Mouse (Mus musculus) CD4-positive, CD25-positive, alpha-beta regulatory T cell, adult 4 months (primary cell): ENCODE measurements around the gene Plxna4. TPM values are rescaled to one million over a fixed set of nuclear protein-coding genes. Genes with fewer than 3 reads are reported as not detected.

Source experiments
- ATAC-seq: one replicate; pipeline ENCODE4 v1.8.0; 2017
- polyA plus RNA-seq, 2 experiments: library from polyadenylated mRNA; unstranded; fragments of 100-300 nt; shearing (Covaris generic); gene quantifications; one replicate each; pipeline ENCODE4 v1.2.1; 2017

The Plxna4 gene
- polyA plus RNA-seq, 2 experiments from 2014 or later: 0.12 TPM; not detected in 1

DNA sequence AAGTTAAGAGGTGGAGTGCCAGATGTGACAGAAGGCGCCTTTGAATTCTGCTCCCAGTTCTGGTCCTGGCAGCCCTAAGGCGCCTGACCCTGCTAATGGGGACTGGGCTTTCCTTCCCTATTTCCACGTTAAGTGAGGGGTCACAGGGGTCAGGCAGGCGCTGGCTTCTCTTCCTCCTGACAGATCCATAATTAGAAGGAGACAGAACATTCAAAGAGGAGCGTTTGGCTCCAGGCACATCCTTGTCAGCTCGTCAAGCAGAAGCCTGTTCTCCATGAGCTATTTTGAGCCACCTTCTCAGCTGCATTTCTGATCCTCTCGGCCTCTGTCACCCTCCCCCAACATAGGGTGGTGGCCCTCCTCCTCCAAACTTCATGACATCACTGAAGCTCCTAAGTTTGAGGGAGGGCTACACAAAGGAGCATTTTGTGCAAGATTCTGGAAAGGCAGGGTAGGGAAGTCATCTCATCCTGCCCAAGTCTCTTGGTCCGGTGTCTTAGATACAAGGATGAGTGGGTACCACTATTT is 249.5 kb downstream of the Plxna4 start:
- ATAC-seq: no peak

DNA sequence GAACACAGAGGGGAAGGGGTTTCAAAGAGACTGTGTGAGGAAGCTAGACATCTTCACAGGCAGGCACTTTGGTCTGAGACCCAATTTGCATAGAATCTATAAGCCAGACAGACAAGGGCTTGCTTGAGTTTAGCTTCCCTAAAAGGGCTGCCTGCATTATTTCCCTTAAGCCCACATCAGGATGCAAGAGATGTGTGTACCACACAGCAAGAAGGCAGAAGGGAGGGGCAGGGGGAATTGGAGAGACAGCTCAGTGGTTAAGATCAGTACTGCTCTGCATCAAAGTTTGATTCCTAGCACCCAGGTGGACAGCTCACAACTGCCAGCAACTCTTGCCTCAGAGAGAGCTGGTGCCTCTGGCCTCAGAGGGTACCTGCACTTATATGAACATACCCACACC is 256.7 kb downstream of the Plxna4 start:
- no peak for ATAC-seq

DNA sequence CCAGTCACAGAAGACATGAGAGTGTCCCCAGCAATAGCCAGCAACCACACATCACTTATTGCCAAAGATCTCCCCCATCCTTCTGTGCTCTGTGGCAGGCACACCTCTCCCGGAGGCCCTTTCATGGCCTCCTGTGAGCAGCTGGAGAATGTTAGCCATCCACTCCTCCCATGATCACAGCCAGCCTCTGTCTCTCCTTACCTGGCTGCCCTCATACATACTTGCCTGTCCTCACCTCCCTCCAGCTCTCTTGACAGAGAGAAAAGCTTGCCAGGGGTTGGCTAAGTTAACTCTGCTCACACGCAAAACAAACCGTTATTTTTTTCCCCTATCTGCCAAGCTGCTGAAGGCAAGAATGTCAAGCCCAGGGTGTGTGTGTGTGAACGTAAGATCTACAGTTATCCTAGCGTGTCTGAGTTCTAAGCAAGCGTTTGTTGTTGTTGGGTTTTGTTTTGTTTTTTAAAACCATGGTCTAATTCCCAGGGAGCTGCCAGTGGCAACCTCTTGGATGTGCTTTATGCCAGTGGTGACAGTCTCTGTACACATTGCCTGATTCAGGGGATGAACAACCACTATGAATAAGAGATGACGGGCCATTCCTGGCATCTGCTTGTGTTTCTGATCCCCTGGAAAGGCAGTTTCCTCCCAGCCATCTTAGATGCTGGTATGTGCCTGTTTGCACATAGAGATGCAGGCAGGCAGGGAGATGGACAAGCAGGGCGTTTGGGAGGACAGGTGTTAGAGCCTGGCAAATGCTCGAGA is 257.8 kb downstream of the Plxna4 start:
- ATAC-seq: no peak

DNA sequence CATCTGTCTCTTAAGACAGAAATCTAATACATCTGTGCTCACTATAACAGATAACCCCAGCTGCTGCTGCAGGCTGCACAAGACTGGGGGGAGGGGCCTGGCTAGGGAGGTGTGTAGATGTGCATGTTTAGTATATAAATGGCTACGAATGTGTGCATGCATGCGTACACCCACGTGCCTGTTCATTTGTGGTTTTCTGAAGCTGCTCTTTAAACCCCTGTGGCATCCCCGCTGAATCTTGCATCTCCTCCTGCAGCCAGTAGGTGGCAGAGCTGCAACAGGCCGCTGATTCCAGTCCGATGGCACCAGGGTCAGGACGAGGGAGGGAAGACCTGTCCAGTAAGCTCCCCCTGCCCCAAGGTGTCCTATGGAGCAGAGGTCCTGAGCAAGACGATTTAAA is 260.0 kb downstream of the Plxna4 start:
- peak; percentile 43 for ATAC-seq

DNA sequence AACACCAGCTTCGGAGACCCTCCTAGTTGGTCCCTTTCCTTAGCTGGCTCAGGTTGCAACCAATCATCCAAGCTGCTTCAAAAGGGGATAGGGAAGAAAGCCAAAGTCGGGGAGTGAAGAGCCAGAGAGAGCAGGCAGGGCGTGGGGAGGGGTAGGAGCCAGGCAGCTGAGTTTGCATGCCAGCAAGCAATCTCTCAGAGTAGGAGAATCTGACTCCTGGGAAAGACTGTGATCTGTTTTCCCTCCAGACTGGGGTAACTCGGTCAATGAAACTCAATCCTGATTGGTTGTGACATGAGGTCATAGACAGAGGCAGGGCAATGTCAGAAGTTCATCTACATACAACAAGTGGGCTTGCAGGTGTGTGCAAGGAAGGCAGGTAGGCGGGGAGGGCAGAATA is 260.8 kb downstream of the Plxna4 start:
- no peak for ATAC-seq

DNA sequence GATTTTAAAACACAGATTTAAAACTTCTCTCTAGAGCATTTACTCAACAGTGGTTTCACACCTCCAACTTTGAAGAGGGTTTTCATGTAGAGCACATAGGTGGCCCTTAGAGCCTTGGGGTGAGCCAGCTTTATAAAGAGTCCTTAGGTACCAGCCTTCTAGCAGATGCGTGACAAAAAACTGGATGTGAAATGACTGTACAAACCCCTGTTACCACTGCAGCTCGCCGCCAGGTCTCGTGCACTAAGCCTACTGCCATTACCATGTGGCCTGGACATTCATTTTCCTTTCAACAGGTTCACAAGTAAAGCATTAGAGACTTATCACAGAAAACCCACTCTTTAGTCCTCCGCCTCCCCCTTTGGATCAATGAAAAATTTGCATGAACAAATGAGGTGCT is 261.6 kb downstream of the Plxna4 start:
- ATAC-seq: no peak

DNA sequence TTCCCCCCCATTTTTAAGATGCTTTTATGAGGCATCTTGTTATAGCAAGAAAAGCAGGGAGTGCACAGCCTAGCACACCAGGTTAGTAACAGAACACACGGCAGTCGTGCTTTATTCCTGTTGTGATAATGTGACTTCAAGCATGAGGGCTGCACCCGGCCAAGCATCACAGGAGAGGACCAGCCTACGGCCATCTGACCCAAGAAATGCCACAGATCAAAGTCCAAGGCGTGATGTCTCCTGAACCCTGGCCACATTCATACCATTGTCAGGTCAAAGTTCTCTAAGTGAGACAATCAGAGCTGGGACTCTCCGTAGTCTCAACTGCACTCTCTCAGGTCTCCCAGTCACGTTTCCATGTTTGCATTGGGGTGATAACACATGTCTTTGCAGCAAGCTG is 262.1 kb downstream of the Plxna4 start:
- no peak for ATAC-seq

DNA sequence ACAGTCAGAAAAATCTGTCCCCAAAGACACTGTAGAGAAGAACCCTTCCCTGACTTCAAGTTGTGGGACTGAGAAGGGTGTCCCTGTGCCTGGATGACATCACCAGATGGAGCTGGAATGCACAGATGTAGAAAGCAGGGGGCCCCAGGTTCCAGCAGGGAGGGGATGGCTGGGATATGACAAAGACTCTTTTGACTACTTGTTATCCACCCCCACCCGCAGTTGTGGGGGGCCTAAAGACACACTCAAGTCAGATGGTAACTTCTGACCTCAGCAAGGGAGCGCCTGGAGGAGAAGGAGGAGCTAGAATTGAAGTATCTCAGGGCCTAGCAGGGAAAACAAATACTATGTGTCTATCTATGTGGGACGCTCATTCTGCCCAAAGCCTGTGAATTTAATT is 266.8 kb downstream of the Plxna4 start:
- no peak for ATAC-seq

DNA sequence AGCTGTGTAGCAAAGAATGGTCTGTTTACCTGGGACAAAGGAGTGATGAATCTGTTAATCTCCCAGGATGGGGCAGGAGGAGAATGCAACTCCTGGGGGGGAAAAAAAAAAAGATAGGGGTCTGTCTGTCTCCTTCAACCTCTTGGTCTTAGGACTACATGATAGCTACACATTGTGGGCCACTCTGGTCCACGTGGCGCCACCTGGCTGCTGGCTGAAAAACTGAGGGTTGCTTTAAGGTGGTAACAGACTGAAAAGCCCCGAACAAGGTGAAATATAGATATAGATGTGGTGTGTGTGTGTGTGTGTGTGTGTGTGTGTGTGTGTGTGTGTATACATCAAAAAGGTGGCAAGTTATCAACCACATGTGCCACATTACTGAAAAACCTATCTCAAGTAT is 267.7 kb downstream of the Plxna4 start:
- no peak for ATAC-seq

DNA sequence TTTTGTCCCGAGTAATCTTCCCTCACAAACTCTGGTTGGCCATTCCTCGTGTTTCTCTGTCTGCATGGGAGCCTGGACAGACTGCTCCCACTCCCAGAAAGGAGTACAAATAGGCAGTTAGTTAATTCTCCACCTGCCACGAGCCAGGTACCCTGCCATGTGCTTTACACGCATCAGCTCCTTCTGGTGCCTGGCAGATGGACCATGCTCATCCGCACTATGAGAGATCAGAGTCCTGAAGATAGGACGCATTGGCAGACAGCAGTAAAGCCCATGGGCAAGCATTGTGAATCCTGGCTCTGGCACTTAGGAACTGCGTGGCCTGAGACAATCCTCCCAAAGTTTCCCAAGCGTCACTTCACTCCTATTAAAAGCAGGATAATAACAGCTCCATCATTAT is 270.5 kb downstream of the Plxna4 start:
- ATAC-seq: no peak

DNA sequence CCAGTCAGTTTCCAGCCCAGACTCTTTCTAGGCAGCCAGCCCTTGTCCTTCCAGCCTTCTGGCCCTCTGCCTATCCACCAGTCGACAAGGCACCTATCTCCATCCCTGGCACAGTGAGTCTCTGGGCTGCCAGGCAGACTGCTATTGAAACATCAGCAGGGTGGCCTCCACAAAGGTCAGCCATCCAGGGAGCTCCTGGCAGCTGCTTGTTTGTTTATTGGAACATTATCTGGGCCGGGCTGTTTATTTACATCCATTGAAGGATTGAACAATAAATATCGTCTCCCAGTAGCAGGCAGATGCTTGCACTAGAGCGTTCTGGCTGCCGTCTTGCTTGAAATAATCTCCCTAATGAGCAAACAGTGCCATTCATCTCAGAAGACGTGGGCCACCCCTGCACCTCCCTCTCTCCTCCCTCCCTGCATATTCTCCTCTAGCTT is 273.0 kb downstream of the Plxna4 start:
- ATAC-seq: no peak

DNA sequence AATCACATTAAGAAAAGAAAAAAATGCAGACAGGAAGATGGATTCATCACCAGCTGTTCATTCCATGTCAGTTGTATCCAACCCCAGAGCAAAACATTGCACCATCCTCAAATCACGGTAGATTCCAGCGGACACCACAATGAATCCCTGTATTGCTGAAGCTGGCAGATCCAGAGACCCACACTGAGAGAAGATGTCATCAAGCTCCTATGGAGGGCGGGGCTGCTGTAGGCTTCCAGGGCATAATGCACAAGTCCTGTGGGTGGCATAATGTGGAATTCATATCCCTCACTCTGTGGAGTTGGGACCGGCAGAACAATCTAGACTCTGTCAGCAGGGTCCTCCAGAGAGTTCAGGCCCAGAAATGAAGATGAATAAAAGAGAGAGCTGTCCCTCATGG is 278.8 kb downstream of the Plxna4 start:
- no peak for ATAC-seq

DNA sequence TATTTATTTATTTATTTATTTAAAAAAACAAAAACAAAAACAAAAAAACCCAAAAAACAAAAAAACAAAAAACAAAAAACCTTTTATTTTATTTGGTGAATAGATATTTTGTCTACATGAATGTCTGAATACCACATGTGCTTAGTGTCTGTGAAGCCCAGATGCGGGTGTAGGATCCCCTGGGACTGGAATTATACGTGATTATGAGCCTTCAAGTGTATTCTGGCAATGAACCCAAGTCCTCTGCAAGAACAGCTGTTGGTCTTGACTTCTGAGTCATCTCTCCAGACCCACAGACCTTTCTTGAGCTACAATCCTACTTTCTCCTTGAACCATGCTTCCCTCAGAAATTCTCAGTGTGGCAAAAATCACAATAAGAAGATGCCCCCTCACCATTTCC is 287.4 kb downstream of the Plxna4 start:
- no peak for ATAC-seq

DNA sequence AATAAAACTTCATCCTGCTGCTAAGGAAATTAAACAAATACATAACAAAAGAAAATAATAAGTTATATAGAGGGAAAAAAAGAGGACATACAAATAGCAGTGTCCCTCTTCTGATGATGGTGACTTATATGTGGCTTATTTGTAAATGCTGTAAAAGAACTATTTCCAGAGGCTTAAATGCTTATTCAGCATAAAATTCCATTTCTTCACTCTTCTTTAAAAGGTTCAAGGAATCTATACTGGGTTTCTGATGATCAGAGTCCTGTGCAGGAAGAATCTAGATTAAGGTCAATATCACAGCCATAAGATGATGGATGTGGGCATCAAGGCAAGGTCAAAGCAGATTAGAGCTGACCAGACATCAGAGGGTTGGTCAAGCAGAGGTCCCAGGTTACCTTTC is 306.5 kb downstream of the Plxna4 start:
- ATAC-seq: no peak

DNA sequence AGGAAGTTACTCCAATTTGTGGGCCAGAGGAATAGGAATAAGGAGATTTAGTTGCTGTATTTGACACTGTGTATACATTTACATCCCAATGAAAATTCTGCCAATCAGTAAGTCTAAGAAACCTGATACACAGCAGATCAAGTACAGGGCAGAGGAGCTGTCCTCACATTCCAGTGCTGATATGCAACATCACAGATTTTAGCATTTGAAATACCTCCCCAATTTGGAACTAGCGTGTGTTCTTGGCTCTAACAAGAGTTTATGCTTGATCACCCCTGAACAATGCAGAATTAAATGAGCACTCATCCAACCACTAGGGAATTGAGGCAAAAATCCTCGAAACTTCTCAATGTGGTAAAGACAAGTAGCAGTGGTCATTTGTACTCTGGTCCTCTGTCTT is 307.3 kb downstream of the Plxna4 start:
- no peak for ATAC-seq

DNA sequence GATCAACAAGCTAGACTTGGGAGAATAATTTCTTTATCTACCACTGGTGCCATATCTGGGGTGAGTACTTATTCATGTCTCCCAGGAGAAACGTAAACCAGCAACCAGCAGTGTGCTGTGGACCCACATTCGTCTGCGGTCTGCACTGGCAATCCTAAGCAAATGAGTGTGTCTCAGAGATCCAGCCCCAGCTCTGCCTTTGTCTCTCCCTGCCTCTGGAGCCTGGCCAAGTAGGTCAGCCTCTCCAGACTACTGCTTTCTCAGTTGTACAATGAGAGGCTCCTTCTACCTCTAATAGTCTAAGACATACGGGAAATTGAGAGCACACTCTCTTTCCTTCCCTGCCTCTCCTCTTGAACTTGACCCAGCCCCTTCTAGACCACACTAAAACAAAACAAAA is 316.5 kb downstream of the Plxna4 start:
- ATAC-seq: no peak

DNA sequence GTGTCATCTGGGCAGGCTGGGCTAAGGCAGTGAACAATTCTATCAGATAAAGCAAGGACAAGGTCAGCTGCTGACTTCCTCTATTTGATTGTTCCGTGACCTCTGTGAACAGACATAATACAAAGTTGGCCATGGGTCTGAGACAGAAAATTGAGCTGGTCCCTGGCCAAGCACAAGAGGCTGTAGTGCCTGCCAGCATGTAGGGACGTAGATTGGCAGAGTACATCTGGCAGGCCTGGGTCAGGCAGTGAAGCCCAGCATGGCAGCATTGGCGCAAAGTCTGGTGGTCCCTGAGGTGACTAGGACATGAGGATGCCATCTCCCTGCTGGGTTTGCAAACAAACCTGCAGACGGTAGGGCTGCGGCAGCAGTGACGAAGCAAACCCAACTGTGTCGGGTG is 321.9 kb downstream of the Plxna4 start:
- ATAC-seq: no peak

DNA sequence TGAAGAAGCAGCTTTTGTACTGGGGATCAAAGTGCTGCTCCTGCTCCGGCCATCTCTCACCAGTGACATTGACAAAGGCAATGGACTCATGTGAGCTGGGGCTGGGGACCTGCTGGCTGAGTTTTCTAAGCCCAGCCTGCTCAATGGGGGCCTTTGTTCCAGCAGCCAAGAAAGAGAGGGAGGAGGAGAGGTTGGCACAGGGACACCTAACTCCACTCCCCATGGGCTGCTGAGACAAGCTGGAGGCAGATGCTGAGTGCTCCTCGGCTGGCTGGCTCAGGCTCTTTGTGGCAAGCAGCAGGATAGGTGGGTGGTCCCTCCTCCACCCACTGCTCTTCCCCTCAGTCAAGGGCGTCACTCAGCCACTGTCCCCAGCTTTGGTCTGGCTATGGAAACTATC is 326.7 kb downstream of the Plxna4 start:
- ATAC-seq: no peak

DNA sequence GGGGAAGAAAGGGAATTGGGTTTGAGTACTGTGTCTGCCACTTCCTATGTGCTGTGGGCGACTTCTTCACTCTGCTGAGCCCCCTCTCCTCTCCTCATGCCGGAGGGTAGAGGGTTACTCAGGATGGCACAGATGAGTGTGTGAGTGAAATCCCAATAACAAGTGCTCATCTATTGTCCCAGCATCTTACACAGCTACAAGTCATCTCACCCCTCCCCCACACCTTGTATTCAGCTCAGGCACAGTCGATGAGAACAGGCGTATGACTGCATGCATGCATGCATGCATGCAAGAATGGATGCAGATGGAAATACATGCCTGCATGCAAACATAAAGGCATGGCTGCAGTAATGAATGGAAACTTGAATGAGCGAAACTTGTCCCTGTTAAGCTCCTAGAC is 327.7 kb downstream of the Plxna4 start:
- no peak for ATAC-seq

DNA sequence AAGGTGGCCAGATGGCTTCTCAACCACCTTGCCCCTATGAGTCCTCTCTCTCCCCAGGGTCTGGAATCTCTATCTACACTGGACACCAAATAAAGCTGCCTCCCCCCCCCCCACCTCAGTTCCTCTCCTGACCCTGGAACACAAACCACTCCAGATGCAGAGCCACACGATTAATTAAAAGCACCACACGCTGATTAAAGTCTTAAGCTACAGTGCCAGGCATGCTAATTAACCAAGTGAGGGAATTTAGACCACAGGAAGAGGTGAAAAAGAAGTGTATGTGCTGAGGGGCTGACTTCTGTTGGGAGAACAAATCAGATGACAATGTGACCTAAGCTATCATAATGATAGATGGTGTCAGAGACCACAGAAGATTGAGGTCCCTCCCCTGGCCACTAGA is 332.8 kb downstream of the Plxna4 start:
- ATAC-seq: no peak

DNA sequence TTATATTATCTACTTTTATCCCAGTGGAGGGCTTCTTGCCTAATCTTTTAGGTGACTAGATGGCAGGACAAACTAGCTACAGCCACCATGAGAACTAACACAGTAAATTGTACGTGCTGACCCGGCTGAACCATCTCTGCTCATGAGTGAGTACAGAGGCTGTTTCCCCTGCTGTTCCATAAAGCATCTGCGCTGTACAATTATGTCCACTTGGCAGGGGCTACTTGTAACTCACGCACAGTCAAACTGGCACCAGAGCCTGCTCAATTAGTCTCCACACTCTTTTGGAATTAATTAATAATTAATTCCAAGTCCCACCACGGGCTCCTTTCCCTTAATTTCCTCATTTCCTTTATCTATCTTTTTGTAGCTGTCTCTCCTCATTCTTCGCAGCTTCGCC is 335.8 kb downstream of the Plxna4 start:
- ATAC-seq: no peak

DNA sequence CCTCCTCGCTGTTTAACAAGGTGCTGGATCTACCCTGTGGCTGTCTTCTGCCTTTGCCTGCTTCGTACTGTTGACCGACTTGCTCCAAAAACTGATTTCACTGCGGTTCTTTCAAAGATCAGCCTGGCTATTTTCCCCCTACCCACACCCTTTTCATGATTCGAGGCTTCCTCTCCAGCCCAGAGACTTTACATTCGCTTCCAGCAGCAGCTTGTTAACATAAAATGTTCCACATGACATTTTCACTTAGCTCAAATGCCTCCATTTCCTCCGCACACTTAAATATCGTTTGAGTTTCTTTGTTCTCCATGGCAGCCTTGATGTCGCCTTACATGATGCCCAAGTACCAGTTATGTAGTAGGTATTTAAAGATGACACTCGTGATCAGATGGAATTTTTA is 336.3 kb downstream of the Plxna4 start:
- no peak for ATAC-seq

DNA sequence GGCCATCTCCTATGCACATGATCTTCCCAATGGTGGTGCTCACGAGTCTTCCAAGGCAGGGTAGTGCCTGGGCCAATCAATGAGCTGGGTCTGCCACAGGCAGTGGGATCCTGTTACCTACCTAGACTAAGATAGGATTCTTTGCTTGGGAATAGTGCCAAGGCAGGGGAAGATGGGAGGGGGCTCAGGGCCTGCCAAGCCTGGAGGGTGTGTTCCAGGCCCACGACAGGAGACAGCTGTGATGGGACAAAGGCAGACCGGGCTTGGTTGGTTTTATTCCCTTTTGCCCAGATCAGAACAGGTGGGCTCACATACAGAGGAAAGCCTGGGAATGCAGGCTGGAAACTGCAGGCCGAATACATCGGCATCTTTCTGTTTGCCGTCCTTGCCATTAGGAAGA is 342.0 kb downstream of the Plxna4 start:
- no peak for ATAC-seq

DNA sequence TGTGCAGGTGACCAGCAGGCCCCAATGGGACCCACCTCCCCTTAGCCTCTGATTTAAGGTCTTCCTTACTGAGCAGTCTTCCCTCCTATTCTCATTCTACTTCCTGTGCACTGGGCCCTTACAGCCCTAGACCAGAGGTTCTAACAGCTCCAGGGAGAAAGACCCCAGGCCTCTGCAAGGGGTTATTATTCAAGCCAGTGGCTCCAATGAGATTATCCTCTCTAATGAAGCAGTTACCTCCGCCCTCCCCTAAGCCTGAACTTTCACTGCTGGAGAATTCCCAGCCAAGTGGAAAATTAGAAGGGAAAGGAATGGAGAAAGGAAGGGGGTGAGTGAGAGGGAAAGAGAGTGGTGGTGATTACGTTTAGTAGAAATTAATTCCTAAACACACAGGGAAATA is 345.0 kb downstream of the Plxna4 start:
- ATAC-seq: no peak

DNA sequence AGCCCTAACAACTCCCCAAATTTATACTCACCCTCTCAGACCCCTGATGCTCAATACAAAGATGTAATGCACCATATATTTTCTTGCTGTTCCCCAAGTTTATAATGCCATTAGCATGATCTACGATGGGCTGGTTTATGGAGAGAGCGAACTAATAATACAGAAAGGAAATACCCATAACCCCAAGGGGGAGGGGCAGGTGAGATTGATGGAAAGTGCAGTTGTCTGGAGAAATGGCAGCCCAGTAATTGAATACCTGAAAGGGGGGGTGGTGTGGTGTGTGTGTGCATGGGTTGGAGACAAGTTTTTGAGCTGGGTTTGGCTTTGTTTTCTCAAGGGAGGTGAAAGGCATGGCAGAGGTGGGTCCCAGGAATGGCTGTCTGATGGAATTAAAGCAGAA is 356.6 kb downstream of the Plxna4 start:
- no peak for ATAC-seq
